Mouse (Mus musculus) A20 (cell line): ENCODE results near the gene Shank3.

Source experiments
- DNase-seq: peaks from one replicate; pipeline ENCODE4 v3.0.0-alpha.2; 2011; ENCODE audit warnings: low read depth, low spot score

The Shank3 gene

DNA sequence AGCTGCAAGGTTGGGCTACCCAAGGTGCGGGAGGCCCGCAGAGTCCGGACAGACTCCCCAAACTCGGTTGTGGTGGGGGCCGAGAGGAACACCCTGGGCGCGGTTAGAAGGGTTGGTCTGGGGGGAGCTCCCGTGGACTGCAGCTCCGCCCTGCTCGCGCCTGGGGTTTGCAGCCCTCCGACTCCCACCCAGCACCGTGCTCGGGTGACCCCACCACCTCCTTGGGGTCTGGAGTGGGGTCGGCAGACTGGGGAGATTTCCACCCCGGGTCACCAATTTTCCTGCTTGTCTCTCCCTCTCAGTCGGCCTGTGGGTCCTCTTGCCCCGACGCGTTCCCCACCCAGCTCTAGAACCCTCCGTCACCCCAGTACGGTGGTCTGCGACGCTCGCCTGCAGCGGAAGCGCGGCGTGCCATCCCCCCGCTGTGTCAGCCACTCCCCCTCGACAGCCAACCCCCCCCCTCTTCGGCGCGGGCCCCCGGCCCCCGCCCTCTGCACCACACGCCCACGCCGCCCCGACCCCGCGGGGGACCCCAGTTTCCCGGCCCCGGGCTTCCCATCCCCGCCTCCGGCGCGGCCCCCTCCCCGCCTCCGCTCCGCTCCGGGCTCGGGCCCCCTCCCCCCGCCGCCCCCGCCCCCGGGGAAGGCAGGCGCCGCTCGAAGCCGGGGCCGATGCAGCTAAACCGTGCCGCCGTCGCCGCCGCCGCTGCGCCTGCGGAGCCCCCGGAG lies at the start of gene Shank3:
Gene Shank3, plus strand, starts transcription at position 663 of the 728 bp plus-strand sequence.
- DNase-seq, result no peak

DNA sequence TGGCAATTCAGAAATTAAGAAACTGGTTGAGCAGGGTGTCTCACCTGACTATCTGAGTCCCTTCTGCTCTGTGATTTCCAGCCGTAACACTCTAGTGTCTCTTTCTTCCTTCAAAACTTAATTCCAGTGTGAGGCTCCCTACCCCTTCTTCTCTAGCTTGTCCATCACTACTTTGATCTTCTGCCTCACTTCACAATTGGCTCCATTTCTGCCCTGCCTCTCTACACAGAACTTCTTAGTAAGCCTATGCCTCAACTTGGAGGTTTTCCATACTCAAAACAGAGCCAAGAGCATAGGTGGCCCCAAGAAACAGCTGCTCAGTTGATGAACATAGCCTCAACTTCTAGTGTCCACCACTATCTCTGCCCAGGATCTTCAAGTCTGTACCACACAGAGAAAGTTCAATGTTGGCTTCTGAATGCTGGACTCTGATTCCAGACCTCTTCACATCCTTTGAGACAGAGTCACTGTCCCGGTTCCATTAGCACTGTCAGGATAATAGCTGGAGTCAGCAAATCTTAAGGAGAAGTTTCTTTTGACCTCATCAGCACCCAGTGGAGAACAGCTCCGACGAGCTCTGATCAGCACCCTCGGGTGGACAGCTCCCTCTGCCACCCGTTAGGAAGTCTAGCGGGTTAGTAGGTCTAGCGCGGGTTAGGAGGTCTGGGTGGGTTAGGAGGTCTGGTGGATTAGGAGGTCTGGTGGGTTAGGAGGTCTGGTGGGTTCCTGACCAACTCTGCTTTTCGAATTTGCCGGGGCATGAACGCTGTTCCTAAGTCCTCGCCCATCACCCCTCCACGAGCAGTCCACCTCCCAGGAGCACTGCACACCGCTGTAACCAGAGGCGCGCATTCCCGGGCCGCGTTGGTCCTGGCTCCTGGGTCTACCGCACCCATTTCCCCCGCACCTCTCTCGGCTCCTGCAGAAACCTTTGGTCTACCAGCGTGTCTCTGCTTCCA lies 46.2 kb upstream of the Shank3 start:
- no peak for DNase-seq

DNA sequence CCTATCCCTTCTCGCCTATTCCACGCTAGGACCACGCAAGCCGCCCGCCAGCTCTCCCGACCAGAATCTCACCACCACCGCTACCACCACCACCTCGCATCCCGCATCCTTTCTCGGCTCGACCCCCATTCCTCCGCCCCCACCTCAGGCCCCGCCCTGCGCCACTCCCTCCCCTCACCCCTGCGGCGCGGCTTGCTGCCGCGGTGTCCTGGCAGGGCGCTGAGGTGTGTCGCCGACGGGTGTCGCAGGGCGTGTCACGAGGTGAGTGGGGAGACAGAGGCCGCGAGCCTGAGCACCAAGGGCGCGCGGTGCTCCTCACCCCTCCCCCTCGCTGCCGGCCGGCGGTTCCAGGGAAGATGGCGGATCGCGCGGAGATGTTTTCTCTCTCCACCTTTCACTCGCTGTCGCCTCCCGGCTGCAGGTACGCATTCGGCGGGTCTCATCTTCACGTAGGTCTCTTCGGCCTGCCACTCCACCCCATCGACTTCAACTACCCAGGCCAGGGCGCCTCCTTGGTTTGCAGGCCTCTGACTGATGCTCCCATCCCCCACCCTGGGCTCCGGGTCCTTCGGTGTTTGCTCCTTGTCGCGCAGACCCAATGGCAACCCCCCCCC lies 45.5 kb upstream of the Shank3 start, which contains the start of gene Mapk8ip2:
Gene Mapk8ip2, plus strand, starts transcription at position 49 of the 614 bp plus-strand sequence.
- DNase-seq, result no peak

DNA sequence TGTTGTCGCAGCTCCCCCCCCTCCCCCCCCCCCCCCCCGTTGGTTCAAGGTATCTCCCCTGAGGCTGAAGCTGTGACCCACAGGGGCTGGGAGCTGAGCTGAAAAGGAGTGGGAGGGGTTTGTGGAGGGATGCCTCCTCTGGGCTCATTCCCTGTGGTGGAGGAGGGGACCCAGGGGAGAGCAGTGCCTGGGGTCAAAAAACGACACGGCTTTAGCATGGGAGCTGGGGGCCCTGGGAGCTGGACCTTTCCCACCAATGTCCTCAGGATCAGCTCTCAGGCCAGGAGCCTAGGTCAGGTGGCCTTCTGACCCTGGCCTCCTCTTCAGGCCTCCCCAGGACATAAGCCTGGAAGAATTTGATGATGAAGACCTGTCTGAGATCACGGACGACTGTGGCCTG lies 44.6 kb upstream of the Shank3 start:
- no peak for DNase-seq

DNA sequence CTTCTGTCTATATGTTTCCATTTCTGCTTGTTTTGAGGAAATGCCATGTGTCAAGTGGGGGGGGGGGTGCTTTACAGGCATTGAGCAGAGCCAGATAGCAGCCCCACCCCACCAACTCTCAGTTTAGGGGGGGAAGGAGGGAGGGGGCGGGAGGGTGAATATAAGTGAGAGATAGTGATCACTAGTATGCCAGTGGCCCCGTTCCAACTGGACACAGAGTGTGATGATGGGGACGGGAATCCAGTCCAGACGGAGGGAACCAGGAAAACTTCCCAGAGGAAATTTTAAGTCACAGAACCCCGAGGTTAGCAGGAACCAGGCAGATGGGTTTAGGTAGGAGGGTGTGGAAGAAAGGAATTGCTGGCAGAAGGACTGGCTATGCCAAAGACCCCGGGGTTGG lies 43.8 kb upstream of the Shank3 start:
- no peak for DNase-seq

DNA sequence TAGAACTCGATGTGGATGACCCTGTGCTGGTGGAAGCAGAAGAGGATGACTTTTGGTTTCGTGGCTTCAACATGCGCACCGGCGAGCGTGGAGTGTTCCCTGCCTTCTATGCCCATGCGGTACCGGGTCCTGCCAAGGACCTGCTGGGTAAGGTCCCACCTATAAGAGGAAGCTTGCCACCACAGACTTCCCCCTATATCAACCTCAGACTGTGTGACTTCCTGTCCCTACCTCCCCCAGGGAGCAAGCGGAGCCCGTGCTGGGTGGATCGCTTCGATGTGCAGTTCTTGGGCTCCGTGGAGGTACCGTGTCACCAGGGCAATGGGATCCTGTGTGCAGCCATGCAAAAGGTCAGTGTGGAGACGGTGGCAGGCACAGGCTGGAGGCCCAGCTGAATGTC lies 40.5 kb upstream of the Shank3 start:
- DNase-seq, result no peak

DNA sequence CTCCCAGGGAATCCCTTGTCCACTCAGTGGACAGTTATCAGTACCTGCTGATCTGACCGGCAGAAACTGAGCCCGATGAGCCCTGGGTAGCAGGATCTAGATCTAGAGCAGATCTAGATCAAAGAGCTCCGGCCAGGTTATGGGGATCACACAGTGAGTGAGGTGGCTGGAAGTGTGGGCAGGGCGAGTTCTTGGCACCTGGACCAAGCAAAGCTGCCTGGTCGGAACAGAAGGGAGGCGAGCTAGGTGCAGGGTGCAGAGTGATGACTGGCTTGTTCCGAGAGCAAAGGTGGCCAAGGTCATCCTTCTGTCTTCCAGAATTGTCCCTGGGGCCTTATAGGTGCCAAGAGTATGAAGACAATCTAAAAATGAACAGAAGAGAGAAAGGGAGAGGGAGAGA lies 39.6 kb upstream of the Shank3 start:
- no peak for DNase-seq

DNA sequence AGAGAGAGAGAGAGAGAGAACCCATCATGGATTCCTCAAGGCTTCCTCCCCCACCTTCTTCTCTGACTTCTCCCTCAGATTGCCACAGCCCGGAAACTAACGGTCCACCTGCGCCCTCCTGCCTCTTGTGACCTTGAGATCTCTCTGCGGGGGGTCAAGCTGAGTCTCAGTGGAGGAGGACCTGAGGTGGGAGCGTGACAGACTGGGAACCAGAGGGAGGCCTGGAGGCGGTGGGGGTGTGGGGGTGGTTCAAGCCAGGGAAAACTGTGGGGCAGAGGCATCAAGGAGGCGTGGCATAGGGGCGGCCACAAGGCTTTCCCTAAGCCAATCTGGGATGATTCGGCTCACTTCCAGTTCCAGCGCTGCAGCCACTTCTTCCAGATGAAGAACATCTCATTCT lies 39.1 kb upstream of the Shank3 start:
- no peak for DNase-seq

DNA sequence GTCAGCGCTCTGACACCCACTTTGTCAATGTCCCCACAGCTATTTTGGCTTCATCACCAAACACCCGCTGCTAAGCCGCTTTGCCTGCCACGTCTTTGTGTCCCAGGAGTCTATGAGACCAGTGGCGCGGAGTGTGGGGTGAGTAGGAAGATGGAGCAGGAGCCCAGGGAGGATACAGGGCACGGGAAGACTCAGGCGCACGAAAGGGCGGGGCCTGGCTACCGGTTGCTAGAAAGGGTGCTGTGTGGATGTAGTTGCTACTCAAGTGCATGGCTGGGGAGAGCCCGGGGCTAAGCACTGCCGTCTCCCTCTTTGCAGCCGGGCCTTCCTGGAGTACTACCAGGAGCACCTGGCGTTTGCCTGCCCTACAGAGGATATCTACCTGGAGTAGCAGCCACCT lies 38.1 kb upstream of the Shank3 start:
- no peak for DNase-seq

DNA sequence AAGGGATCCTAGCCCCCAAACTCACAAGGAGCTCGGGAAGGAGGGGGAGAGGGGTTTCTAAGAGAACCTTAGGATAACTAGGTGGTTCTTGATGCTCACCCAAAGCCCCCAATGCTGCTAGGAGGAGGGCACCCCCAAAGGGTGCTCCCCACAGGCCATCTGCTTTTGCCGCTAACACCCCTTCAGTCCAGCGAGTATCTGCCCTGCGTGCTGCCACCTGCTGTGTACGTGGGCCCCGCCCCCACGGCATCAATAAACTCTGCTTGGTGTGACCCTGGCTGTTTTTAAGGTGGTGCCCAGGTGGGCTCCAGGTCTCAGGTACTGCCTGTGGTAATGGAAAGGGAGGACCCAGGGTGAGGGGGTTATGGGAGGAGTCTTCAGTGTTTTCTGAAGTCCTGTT lies 37.2 kb upstream of the Shank3 start:
- no peak for DNase-seq

DNA sequence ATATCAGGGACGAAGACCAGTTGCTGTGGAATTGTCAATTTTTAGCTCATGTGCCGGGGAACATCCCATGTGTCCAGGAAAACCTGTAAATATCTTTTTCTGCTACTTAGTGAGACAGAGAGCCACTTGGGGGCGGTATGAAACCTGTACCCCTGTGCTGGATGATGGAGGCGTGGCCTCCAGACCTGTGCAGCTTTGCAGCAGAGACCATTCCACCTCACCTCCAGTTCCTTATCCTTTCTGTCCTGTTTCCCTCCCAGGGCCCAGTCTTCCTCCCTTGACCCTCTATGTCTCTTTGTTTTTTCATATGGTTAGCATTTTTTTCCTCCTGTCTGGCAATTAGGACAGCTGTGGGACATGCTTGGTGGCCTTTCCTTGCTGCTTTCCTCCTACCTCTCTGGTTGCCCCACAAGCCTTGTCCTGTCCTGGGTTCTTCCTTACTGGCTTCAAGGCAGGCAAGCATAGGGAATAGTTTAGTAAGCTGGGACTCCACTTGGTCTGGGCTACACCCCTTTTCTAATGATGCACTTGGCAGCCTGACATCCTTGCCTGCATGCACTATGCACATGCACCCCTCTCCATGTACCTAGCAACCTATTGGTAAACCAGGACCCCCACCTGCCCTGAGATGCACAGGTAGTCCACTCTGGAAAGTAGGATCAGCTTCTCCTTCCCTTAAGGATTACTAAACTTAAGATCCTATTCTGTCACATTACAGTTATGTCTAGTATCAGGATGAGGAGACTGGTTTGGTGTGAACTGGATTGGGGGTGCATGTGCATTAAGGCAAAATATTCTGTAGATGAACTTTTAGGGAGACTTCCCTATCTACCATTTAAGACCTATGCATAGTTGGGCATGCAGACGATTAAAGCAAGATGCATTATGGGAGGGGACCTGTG lies 35.8 kb upstream of the Shank3 start:
- DNase-seq, result peak; percentile 47

DNA sequence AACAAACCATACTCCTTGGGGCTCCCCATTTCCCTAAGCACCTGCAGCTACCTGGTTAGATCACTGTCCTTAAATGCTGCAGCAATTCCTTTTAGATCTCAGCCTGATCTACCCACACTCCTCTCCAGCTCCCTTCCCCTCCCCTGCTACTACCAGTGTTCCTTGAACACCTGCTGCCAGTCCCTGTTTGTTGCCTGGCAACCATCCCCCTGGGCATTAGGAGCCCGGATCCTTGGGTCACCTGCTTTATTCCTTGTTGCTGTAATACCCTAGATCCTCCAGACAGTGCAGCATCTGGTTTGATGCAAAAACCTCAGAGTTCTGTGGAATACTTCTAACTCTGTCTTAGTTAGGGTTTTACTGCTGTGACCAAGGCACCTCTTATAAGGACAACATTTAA lies 34.4 kb upstream of the Shank3 start:
- no peak for DNase-seq

DNA sequence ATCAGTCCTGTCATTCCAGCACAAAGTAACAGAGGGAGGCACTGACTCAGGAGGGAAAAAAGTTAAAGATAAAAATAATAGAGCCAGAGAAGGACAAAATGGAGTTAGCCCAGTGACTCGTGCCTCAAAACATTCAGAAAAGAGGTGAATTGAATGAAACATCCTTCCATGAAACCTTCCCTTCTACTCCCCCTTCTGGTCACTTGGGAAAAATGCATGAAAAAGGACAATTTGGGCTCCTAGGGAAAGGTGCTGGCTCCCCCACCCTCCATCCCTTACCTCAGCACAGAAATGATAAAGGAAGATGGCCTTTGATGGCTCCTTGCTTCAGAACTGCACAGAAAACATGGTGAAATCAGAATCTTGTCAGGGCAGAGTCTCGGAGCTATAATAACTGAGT lies 30.8 kb upstream of the Shank3 start:
- DNase-seq, result peak; percentile 34

DNA sequence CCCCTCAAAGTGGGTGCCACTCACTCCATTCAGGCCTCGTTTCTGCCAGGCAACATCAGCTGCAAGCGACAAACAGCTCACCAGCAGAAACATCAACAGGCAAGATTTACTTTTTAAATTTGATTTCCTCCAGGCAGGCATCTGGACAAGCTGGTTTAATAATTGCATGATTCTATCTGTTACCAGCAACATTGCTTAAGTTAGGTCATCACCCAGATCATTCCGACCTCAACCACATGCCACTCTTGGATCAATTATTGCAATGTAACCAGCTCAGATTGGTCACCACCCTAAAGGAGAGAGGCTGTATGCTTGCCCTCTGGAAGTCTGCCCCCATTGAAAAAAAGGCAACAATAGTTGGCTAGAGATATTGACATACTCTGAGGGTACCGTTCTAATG lies 27.9 kb upstream of the Shank3 start:
- DNase-seq, result no peak

DNA sequence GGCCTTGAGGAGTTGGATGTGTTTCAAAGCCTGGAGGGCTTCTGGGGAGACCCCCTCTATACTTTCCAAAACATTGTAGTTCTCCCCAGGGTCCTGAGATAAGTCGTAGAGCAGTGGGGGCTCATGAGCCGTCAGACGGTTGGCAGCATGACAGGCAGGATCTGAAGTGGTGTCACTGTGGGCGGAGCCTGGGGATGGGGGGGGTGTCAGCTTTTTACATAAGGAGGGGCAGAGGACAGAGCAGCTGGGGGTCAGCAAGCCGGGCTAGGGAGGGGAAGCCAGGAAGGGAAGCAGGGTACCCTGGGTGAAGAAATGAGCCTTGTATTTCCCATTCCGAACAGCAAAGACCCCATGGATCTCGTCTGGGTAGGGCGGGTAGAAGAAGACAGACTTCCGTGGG lies 26.1 kb upstream of the Shank3 start:
- DNase-seq, result no peak

DNA sequence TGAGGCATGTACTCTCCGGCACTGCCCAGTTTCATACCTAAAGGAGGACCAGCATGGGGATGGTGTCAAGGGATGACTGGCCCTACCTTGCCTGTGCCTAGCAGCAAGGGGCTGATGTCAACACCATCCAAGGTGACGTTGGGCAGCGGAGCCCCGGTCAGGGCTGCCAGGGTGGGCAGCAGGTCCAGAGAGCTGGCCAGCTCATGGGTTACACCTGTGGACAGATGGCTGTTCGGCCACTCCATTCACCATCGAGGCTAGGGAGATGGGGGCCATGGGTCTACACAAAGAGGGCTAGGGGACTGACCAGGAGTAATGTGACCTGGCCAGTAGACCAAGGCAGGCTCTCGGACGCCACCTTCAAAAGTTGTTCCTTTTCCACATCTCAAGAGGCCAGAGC lies 25.5 kb upstream of the Shank3 start:
- no peak for DNase-seq

DNA sequence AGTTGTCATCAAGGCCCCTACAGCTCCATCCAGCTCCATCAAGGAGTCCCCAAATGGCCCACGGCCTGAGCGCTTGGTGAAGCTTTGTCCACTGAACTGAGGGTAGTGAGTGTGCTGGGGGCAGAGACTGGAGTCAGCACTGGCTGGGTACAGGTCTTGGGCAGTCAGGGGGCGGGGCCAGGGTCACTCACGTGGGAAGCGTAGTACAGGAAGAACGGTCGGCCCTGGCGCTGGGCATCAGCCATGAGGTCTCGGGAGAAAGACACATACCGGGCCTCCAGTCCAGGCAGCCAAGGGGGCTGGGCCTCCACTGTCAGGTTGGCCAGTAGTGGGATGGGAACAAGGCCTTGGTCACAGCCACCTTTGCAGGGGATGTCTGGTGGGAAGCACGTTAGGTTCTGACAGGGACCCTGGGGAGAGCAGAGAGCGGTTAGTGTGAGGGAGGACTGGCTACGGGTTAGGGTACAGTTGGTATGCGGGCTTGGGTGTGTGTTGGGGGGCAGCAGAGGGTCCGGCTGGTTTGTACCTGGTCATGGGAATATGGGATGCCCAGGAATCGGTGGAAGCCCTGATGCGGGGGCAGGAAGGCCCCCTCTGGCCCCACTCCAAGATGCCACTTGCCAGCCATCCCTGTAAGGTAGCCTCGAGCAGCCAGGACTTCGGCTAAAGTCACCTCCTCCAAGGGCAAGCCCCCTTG lies 24.7 kb upstream of the Shank3 start:
- no peak for DNase-seq

DNA sequence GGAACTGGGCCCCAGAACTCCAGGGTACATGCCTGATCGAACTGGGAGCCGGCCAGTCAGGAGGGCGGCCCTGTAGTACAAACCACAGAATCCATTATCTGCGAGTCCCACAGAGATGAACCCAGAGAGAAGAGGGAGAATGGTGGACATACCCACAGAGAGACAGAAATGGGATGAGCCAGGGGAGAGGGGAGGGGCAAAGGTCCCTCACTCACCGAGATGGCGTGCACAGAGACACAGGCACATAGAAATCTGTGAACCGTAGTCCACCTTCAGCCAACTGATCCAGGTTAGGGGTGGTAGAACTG lies 24.2 kb upstream of the Shank3 start:
- DNase-seq, result peak; percentile 10

DNA sequence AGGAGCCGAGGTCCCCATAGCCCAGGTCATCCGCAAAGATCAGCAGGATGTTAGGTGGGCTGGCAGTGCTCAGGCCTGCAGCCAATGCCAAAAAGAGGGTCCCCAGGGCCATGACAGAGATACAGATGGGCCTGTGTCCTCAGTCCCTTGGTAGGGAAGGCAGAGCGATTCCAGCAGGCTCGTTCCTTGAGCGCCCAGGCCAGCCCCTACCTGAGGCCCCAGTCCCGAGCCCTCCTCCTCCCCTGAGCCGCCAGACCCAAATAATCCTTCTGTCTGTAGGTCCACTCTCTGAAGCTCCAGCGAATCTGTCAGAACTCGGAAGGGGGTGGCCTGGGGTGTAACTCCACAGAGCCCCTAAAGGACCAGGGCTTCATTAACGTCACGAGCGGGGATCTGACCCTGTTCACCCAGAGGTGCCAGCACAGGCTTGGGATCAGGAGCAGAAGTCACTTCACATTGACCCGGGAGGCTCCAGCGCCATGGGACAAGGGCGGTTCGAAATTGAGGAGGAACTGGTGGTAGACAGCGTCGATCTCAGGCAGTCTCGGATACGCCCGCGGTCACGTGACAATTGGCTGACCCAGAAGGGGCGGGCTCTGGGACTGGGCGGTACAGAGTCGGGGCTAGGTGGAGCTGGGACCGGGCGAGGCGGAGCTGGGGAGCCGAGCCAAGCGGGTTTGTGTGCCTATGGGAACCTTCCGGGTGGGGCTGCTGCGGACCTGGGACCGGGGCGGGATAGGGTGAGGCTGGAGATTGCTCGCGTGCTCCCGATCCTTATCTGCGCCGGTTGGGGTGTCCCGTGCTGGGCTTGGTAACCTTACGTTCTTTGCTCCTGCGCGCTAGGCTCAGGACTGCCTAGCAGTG lies 23.6 kb upstream of the Shank3 start:
- peak; percentile 93 for DNase-seq

DNA sequence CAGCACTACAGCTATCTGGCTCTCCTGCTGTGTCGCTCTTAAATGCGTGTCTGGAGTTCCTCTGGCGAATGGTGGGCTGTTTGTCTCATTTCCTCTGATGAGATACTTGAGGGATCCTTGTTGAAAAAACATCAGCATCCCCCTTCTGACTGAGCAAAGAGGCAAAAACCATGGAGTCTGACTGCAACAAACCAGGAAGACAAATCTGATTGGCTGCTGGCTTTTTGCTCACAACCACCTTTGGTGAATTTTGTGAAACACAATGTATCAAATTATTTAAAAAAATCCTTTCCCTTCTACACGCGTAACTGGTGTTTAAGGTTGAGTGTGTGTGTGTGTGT lies 23.0 kb upstream of the Shank3 start:
- no peak for DNase-seq
